8 mouse cellular contexts compared by ENCODE assay signal in genomic region chr5:24843841-24844240, GRCm38 (mm10). TPM values are rescaled to one million over a fixed set of nuclear protein-coding genes. Genes with fewer than 3 reads are reported as not detected.
DNase-seq lines count a peak whose midpoint lies in the region; ATAC-seq lines count a peak whose summit lies in the region.

No protein-coding gene starts in this region.

- no peaks in the 10 kb centered on the region for H3K36me3 ChIP-seq in forebrain, embryonic 14.5 days (ENCODE audit: control insufficient read depth, insufficient read depth, low read length)
- no peaks in the 10 kb centered on the region for H3K36me3 ChIP-seq in forebrain, embryonic 16.5 days (ENCODE audit: control insufficient read depth, insufficient read depth)
- H3K36me3 ChIP-seq in lung, embryonic 15.5 days: no peaks in the 10 kb centered on the region
- no peaks in the 10 kb centered on the region for H3K36me3 ChIP-seq in hindbrain, embryonic 16.5 days (ENCODE audit: control insufficient read depth, insufficient read depth, low read length)
- no peaks in the 10 kb centered on the region for H3K36me3 ChIP-seq in neural tube, embryonic 13.5 days

- no peak overlapping the region; the same call in 1 of the 2 replicates for H3K4me2 ChIP-seq in forebrain, embryonic 14.5 days (ENCODE audit: low read length)
- H3K4me2 ChIP-seq in forebrain, embryonic 16.5 days (ENCODE audit: low read length): no peak overlapping the region
- peak overlapping the region; percentile 91 for H3K4me2 ChIP-seq in lung, embryonic 15.5 days
- H3K4me2 ChIP-seq in hindbrain, embryonic 16.5 days (ENCODE audit: low read length): no peak overlapping the region; the same call in 1 of the 2 replicates
- H3K4me2 ChIP-seq in neural tube, embryonic 13.5 days: peak overlapping the region; percentile 80; the same call in 1 of the 2 replicates

- no peaks in the 10 kb centered on the region for H3K27me3 ChIP-seq in forebrain, embryonic 14.5 days (replicated peaks; ENCODE audit: control insufficient read depth, insufficient read depth, low read length)
- H3K27me3 ChIP-seq in forebrain, embryonic 16.5 days (replicated peaks; ENCODE audit: control insufficient read depth, insufficient read depth, low read length): no peaks in the 10 kb centered on the region
- H3K27me3 ChIP-seq in lung, embryonic 15.5 days: no peaks in the 10 kb centered on the region
- no peaks in the 10 kb centered on the region for H3K27me3 ChIP-seq in hindbrain, embryonic 16.5 days (replicated peaks; ENCODE audit: control insufficient read depth, insufficient read depth, low read length)
- H3K27me3 ChIP-seq in neural tube, embryonic 13.5 days: no peaks in the 10 kb centered on the region

- DNase-seq in forebrain, embryonic 14.5 days (ENCODE audit: low spot score): no peak
- DNase-seq in lung, postnatal 10 days: no peak
- DNase-seq in cerebellum, postnatal 10 days: no peak
- DNase-seq in embryo, embryonic 9.5 days (ENCODE audit: extremely low spot score): no peak

- 92% methylated on average over 5 of the region's 5 CpGs for WGBS in forebrain, embryonic 14.5 days
- WGBS in forebrain, embryonic 16.5 days: 90% methylated on average over 5 of the region's 5 CpGs
- WGBS in lung, embryonic 15.5 days: 81% methylated on average over 5 of the region's 5 CpGs
- WGBS in hindbrain, embryonic 16.5 days: 89% methylated on average over 5 of the region's 5 CpGs
- WGBS in neural tube, embryonic 13.5 days: 94% methylated on average over 5 of the region's 5 CpGs

- no peaks in the 10 kb centered on the region for H3K9me3 ChIP-seq in forebrain, embryonic 14.5 days (replicated peaks; ENCODE audit: control insufficient read depth, low read length)
- no peaks in the 10 kb centered on the region for H3K9me3 ChIP-seq in forebrain, embryonic 16.5 days (ENCODE audit: control insufficient read depth, low read length)
- no peaks in the 10 kb centered on the region for H3K9me3 ChIP-seq in lung, embryonic 15.5 days
- no peaks in the 10 kb centered on the region for H3K9me3 ChIP-seq in hindbrain, embryonic 16.5 days (ENCODE audit: control insufficient read depth, low read length)
- H3K9me3 ChIP-seq in neural tube, embryonic 13.5 days: no peaks in the 10 kb centered on the region

- H3K9ac ChIP-seq in forebrain, embryonic 14.5 days (ENCODE audit: low read length): peak overlapping the region; percentile 72; the same call in 1 of the 2 replicates
- H3K9ac ChIP-seq in forebrain, embryonic 16.5 days (replicated peaks; ENCODE audit: low read depth, low read length): no peak overlapping the region
- H3K9ac ChIP-seq in lung, embryonic 15.5 days: no peak overlapping the region
- H3K9ac ChIP-seq in hindbrain, embryonic 16.5 days (ENCODE audit: low read depth, low read length): no peak overlapping the region
- no peak overlapping the region; the same call in 1 of the 2 replicates for H3K9ac ChIP-seq in neural tube, embryonic 13.5 days

- no peak overlapping the region for H3K27ac ChIP-seq in forebrain, embryonic 14.5 days (ENCODE audit: low read depth, low read length)
- H3K27ac ChIP-seq in forebrain, embryonic 16.5 days (ENCODE audit: low read length): no peak overlapping the region
- H3K27ac ChIP-seq in lung, embryonic 15.5 days: no peak overlapping the region
- peak overlapping the region; percentile 97; the same call in 1 of the 2 replicates for H3K27ac ChIP-seq in hindbrain, embryonic 16.5 days (ENCODE audit: low read depth, low read length)
- no peak overlapping the region for H3K27ac ChIP-seq in neural tube, embryonic 13.5 days (replicated peaks)

- ATAC-seq in forebrain, embryonic 14.5 days: no peak
- no peak for ATAC-seq in forebrain, embryonic 16.5 days
- no peak for ATAC-seq in lung, embryonic 15.5 days (ENCODE audit: borderline replicate concordance, extremely low read depth, low FRiP score, low TSS enrichment)
- ATAC-seq in hindbrain, embryonic 16.5 days: no peak
- ATAC-seq in neural tube, embryonic 13.5 days (ENCODE audit: low read depth): no peak

- no peak overlapping the region for H3K4me3 ChIP-seq in forebrain, embryonic 14.5 days (ENCODE audit: low read depth, low read length)
- H3K4me3 ChIP-seq in forebrain, embryonic 16.5 days (replicated peaks; ENCODE audit: low read length): no peak overlapping the region
- H3K4me3 ChIP-seq in lung, embryonic 15.5 days: no peak overlapping the region
- H3K4me3 ChIP-seq in hindbrain, embryonic 16.5 days (ENCODE audit: low read length): no peak overlapping the region
- no peak overlapping the region for H3K4me3 ChIP-seq in neural tube, embryonic 13.5 days

- peaks cover 21% of the 10 kb centered on the region for H3K4me1 ChIP-seq in forebrain, embryonic 14.5 days (ENCODE audit: control insufficient read depth, insufficient read depth, low read length)
- H3K4me1 ChIP-seq in forebrain, embryonic 16.5 days (replicated peaks; ENCODE audit: control insufficient read depth, insufficient read depth, low read length): peaks cover 27% of the 10 kb centered on the region
- peaks cover 20% of the 10 kb centered on the region for H3K4me1 ChIP-seq in lung, embryonic 15.5 days
- peaks cover 26% of the 10 kb centered on the region for H3K4me1 ChIP-seq in hindbrain, embryonic 16.5 days (ENCODE audit: control insufficient read depth, insufficient read depth, low read depth, low read length)
- peaks cover 35% of the 10 kb centered on the region for H3K4me1 ChIP-seq in neural tube, embryonic 13.5 days (replicated peaks)

RNA-seq across cellular contexts. Expression of gene Rheb, which starts 1.4 kb away (rescaled TPM):
- 229 and 235 TPM in 2 replicates for polyA plus RNA-seq in forebrain, embryonic 14.5 days (2014; fragmentation: Nextera tagmentation; extraction: Ambion mirVana)
- polyA plus RNA-seq in forebrain, embryonic 16.5 days (2015; fragmentation: Nextera tagmentation; extraction: Ambion mirVana): 273 and 294 TPM in 2 replicates
- polyA plus RNA-seq in lung, embryonic 15.5 days (2015; fragmentation: Nextera tagmentation; extraction: Ambion mirVana): 201 and 202 TPM in 2 replicates
- polyA plus RNA-seq in hindbrain, embryonic 16.5 days (2015; fragmentation: Nextera tagmentation; extraction: Ambion mirVana): 247 and 275 TPM in 2 replicates
- polyA plus RNA-seq in neural tube, embryonic 13.5 days (2015; fragmentation: Nextera tagmentation; extraction: Ambion mirVana): 244 and 270 TPM in 2 replicates

Comparison
In these comparisons a context has a peak if more than half of its experiments do, and no peak if none do; other contexts are left out.
1. H3K4me2 ChIP-seq: peak in lung, embryonic 15.5 days (single experiment) and neural tube, embryonic 13.5 days (single experiment); none in forebrain, embryonic 14.5 days (single experiment), forebrain, embryonic 16.5 days (single experiment) and hindbrain, embryonic 16.5 days (single experiment).